Mouse (Mus musculus): ENCODE measurements at regions not wholly inside any gene's neighbourhood (a gene's known extent, or its start where the extent isn't known, plus 50 kb on each side); places are given as distances from the start of the nearest gene placed in this dataset.

GRCm38 (mm10) chr10:44976815-44977214, 90.2 kb upstream of the Prep start:
- in situ Hi-C loops (cut with MboI; ENCODE audit: low pct_unique_long_range_greater_than_20kb in 1 of 2, low sequenced_read_pairs in 2 of 2, unreplicated experiment in 1 of 2), result no loop called here

- in situ Hi-C loops (cut with MboI; ENCODE audit: low pct_unique_long_range_greater_than_20kb in 1 of 2, low sequenced_read_pairs in 2 of 2, unreplicated experiment in 1 of 2), result no loop called here
These were observed 95.1 kb upstream of the Prep start for GRCm38 (mm10) chr10:44971911-44972310.

GRCm38 (mm10) chr10:44959968-44960367, 107.0 kb upstream of the Prep start:
- in situ Hi-C loops (cut with MboI; ENCODE audit: low pct_unique_long_range_greater_than_20kb in 1 of 2, low sequenced_read_pairs in 2 of 2, unreplicated experiment in 1 of 2), result no loop called here

- in situ Hi-C loops (cut with MboI; ENCODE audit: low pct_unique_long_range_greater_than_20kb in 1 of 2, low sequenced_read_pairs in 2 of 2, unreplicated experiment in 1 of 2), result no loop called here
These were observed 121.7 kb upstream of the Prep start for GRCm38 (mm10) chr10:44945205-44945725.

- in situ Hi-C loops (cut with MboI; ENCODE audit: low pct_unique_long_range_greater_than_20kb in 1 of 2, low sequenced_read_pairs in 2 of 2, unreplicated experiment in 1 of 2), result no loop called here
These were observed 127.6 kb upstream of the Prep start for GRCm38 (mm10) chr10:44939403-44939802.

- in situ Hi-C loops (cut with MboI; ENCODE audit: low pct_unique_long_range_greater_than_20kb in 1 of 2, low sequenced_read_pairs in 2 of 2, unreplicated experiment in 1 of 2), result no loop called here
These were observed 130.0 kb upstream of the Prep start for GRCm38 (mm10) chr10:44936976-44937500.

- in situ Hi-C loops (cut with MboI; ENCODE audit: low pct_unique_long_range_greater_than_20kb in 1 of 2, low sequenced_read_pairs in 2 of 2, unreplicated experiment in 1 of 2), result no loop called here
These were observed 136.2 kb upstream of the Prep start for GRCm38 (mm10) chr10:44930796-44931195.

- in situ Hi-C loops (cut with MboI; ENCODE audit: low pct_unique_long_range_greater_than_20kb in 1 of 2, low sequenced_read_pairs in 2 of 2, unreplicated experiment in 1 of 2), result no loop called here
These were observed 153.1 kb upstream of the Prep start for GRCm38 (mm10) chr10:44913751-44914388.

GRCm38 (mm10) chr10:44904520-44904919, 162.5 kb upstream of the Prep start:
- in situ Hi-C loops (cut with MboI; ENCODE audit: low pct_unique_long_range_greater_than_20kb in 1 of 2, low sequenced_read_pairs in 2 of 2, unreplicated experiment in 1 of 2), result no loop called here

GRCm38 (mm10) chr10:44901203-44901602, 165.8 kb upstream of the Prep start:
- in situ Hi-C loops (cut with MboI; ENCODE audit: low pct_unique_long_range_greater_than_20kb in 1 of 2, low sequenced_read_pairs in 2 of 2, unreplicated experiment in 1 of 2), result no loop called here

GRCm38 (mm10) chr10:44892124-44892523, 174.9 kb upstream of the Prep start:
- in situ Hi-C loops (cut with MboI; ENCODE audit: low pct_unique_long_range_greater_than_20kb in 1 of 2, low sequenced_read_pairs in 2 of 2, unreplicated experiment in 1 of 2), result no loop called here

GRCm38 (mm10) chr10:44887081-44887683, 179.8 kb upstream of the Prep start:
- in situ Hi-C loops (cut with MboI; ENCODE audit: low pct_unique_long_range_greater_than_20kb in 1 of 2, low sequenced_read_pairs in 2 of 2, unreplicated experiment in 1 of 2), result no loop called here

GRCm38 (mm10) chr10:44881967-44882366, 185.0 kb upstream of the Prep start:
- in situ Hi-C loops (cut with MboI; ENCODE audit: low pct_unique_long_range_greater_than_20kb in 1 of 2, low sequenced_read_pairs in 2 of 2, unreplicated experiment in 1 of 2), result no loop called here

GRCm38 (mm10) chr10:44877076-44877663, 189.8 kb upstream of the Prep start:
- in situ Hi-C loops (cut with MboI; ENCODE audit: low pct_unique_long_range_greater_than_20kb in 1 of 2, low sequenced_read_pairs in 2 of 2, unreplicated experiment in 1 of 2), result no loop called here

- in situ Hi-C loops (cut with MboI; ENCODE audit: low pct_unique_long_range_greater_than_20kb in 1 of 2, low sequenced_read_pairs in 2 of 2, unreplicated experiment in 1 of 2), result no loop called here
These were observed 193.2 kb upstream of the Prep start for GRCm38 (mm10) chr10:44873642-44874285.

- in situ Hi-C loops (cut with MboI; ENCODE audit: low pct_unique_long_range_greater_than_20kb in 1 of 2, low sequenced_read_pairs in 2 of 2, unreplicated experiment in 1 of 2), result no loop called here
These were observed 202.7 kb upstream of the Prep start for GRCm38 (mm10) chr10:44864191-44864747.

GRCm38 (mm10) chr10:44862360-44862674, 204.7 kb upstream of the Prep start:
- in situ Hi-C loops (cut with MboI; ENCODE audit: low pct_unique_long_range_greater_than_20kb in 1 of 2, low sequenced_read_pairs in 2 of 2, unreplicated experiment in 1 of 2), result no loop called here

GRCm38 (mm10) chr10:44861671-44862359, 205.2 kb upstream of the Prep start:
- in situ Hi-C loops (cut with MboI; ENCODE audit: low pct_unique_long_range_greater_than_20kb in 1 of 2, low sequenced_read_pairs in 2 of 2, unreplicated experiment in 1 of 2), result no loop called here

All from mouse embryonic stem cell (cell line).